Mouse (Mus musculus) stomach, postnatal 0 days (tissue): ENCODE measurements at regions not wholly inside any gene's neighbourhood (a gene's known extent, or its start where the extent isn't known, plus 50 kb on each side); places are given as distances from the start of the nearest gene placed in this dataset.

Experiments
- CTCF ChIP-seq: IDR thresholded peaks from 2 replicates; pipeline ENCODE4 v1.5.1; 2016; ENCODE audit warnings: antibody characterized with exemption, low read depth, mild to moderate bottlenecking, moderate library complexity
- EP300 ChIP-seq: optimal IDR thresholded peaks from 2 replicates; pipeline ENCODE3; 2016; ENCODE audit warnings: antibody characterized with exemption

DNA sequence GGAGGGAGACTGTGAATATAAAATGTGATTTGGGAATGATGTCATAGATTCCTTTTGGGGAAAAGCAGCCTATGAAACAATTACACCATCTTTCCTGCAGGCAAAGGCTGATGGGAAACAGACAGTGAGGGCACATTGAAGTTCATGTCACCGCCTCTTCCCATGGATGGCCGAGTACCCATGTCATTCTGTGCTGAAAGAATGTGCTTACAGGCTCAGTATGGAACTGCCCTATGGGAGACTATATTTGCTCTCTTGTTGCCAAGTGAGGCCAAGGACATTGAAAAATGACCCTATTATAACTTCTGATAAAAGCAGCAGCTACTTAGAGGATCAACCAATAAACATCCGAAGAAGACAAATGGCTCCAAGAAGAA lies 127.7 kb upstream of the Sash1 start:
- TF ChIP-seq CTCF (no peak), EP300 (no peak)
